Mouse (Mus musculus): Measurements from ENCODE around the gene Cluh.
A peak's percentile ranks its signal among the peaks of the same experiment; 100 is the strongest.

The Cluh gene

GRCm38 (mm10) chr11:74673561-74673960 is 24.3 kb downstream of the Cluh start:
- ATAC-seq (ENCODE audit: low TSS enrichment): no peak

- ATAC-seq (ENCODE audit: low TSS enrichment): no peak
These were observed 25.4 kb downstream of the Cluh start for GRCm38 (mm10) chr11:74674713-74675112.

GRCm38 (mm10) chr11:74675156-74675555 is 25.9 kb downstream of the Cluh start:
- peak; percentile 95 for ATAC-seq (ENCODE audit: low TSS enrichment)

- no peak for ATAC-seq (ENCODE audit: low TSS enrichment)
These were observed 42.9 kb downstream of the Cluh start for GRCm38 (mm10) chr11:74692151-74692550.

- no peak for ATAC-seq (ENCODE audit: low TSS enrichment)
These were observed 50.2 kb downstream of the Cluh start for GRCm38 (mm10) chr11:74699505-74699904.

- ATAC-seq (ENCODE audit: low TSS enrichment): no peak
These were observed 54.8 kb downstream of the Cluh start for GRCm38 (mm10) chr11:74704068-74704467.

GRCm38 (mm10) chr11:74708781-74709180 is 59.5 kb downstream of the Cluh start:
- ATAC-seq (ENCODE audit: low TSS enrichment): no peak

GRCm38 (mm10) chr11:74710671-74711070 is 61.4 kb downstream of the Cluh start:
- no peak for ATAC-seq (ENCODE audit: low TSS enrichment)

GRCm38 (mm10) chr11:74715971-74716525 is 66.8 kb downstream of the Cluh start:
- ATAC-seq (ENCODE audit: low TSS enrichment): no peak
